In genomic region chr15:83593702-83594512, GRCm38 (mm10) we compare ENCODE assay signal across 8 mouse cellular contexts. TPM values are rescaled to one million over a fixed set of nuclear protein-coding genes. Genes with fewer than 3 reads are reported as not detected.
DNase-seq lines count a peak whose midpoint lies in the region; ATAC-seq lines count a peak whose summit lies in the region.

No protein-coding gene starts in this region.

- no peaks in the 10 kb centered on the region for H3K36me3 ChIP-seq in heart, embryonic 15.5 days
- H3K36me3 ChIP-seq in forebrain, embryonic 10.5 days (replicated peaks) = peaks cover 35% of the 10 kb centered on the region
- H3K36me3 ChIP-seq in liver, embryonic 13.5 days = peaks cover 25% of the 10 kb centered on the region
- H3K36me3 ChIP-seq in stomach, embryonic 15.5 days = no peaks in the 10 kb centered on the region

- no peaks in the 10 kb centered on the region for H3K27me3 ChIP-seq in heart, embryonic 15.5 days
- H3K27me3 ChIP-seq in forebrain, embryonic 10.5 days (ENCODE audit: poor library complexity, severe bottlenecking) = no peaks in the 10 kb centered on the region
- H3K27me3 ChIP-seq in liver, embryonic 13.5 days = no peaks in the 10 kb centered on the region
- H3K27me3 ChIP-seq in stomach, embryonic 15.5 days (replicated peaks) = no peaks in the 10 kb centered on the region

- no peak for DNase-seq in heart, adult 8-10 months (ENCODE audit: low spot score)
- peak; percentile 77 for DNase-seq in MN1 (ENCODE audit: low spot score)
- DNase-seq in forebrain, embryonic 10.5 days (ENCODE audit: extremely low spot score, low spot score) = peak; percentile 27
- DNase-seq in liver, embryonic 13.5 days = peak; percentile 69
- DNase-seq in layer of hippocampus, postnatal 14 days (ENCODE audit: low spot score in 2 of 2) = no peak
- DNase-seq in kidney, postnatal 10 days = no peak

- H3K4me3 ChIP-seq in heart, embryonic 15.5 days = peak overlapping the region; percentile 87
- peak overlapping the region; percentile 95 for H3K4me3 ChIP-seq in forebrain, embryonic 10.5 days
- peak overlapping the region; percentile 81 for H3K4me3 ChIP-seq in liver, embryonic 13.5 days (replicated peaks)
- H3K4me3 ChIP-seq in stomach, embryonic 15.5 days (replicated peaks) = peak overlapping the region; percentile 87

- ATAC-seq in heart, embryonic 15.5 days (replicated peaks; ENCODE audit: insufficient number of reproducible peaks, insufficient read depth, low FRiP score, low read depth) = peak; percentile 12
- peak; percentile 72 for ATAC-seq in liver, embryonic 13.5 days (ENCODE audit: low read depth)
- ATAC-seq in stomach, embryonic 15.5 days (ENCODE audit: insufficient read depth, low FRiP score, low read depth) = peak; percentile 68

- peaks cover 21% of the 10 kb centered on the region for H3K4me1 ChIP-seq in heart, embryonic 15.5 days (replicated peaks)
- peaks cover 33% of the 10 kb centered on the region for H3K4me1 ChIP-seq in forebrain, embryonic 10.5 days
- H3K4me1 ChIP-seq in liver, embryonic 13.5 days (replicated peaks) = peaks cover 69% of the 10 kb centered on the region
- peaks cover 22% of the 10 kb centered on the region for H3K4me1 ChIP-seq in stomach, embryonic 15.5 days

- H3K4me2 ChIP-seq in heart, embryonic 15.5 days = peak overlapping the region; percentile 73
- H3K4me2 ChIP-seq in liver, embryonic 13.5 days = peak overlapping the region; percentile 98
- peak overlapping the region; percentile 88 for H3K4me2 ChIP-seq in stomach, embryonic 15.5 days

- 11% methylated on average over 19 of the region's 19 CpGs for WGBS in heart, embryonic 15.5 days
- WGBS in forebrain, embryonic 10.5 days = 16% methylated on average over 19 of the region's 19 CpGs
- 6% methylated on average over 19 of the region's 19 CpGs for WGBS in liver, embryonic 13.5 days (ENCODE audit: insufficient replicate concordance)
- 9% methylated on average over 19 of the region's 19 CpGs for WGBS in stomach, embryonic 15.5 days

- H3K9ac ChIP-seq in heart, embryonic 15.5 days = peak overlapping the region; percentile 78
- peak overlapping the region; percentile 94 for H3K9ac ChIP-seq in liver, embryonic 13.5 days
- peak overlapping the region; percentile 83 for H3K9ac ChIP-seq in stomach, embryonic 15.5 days

- H3K27ac ChIP-seq in heart, embryonic 15.5 days = no peak overlapping the region
- H3K27ac ChIP-seq in forebrain, embryonic 10.5 days = peak overlapping the region; percentile 92
- peak overlapping the region; percentile 100 for H3K27ac ChIP-seq in liver, embryonic 13.5 days
- H3K27ac ChIP-seq in stomach, embryonic 15.5 days = peak overlapping the region; percentile 78

- H3K9me3 ChIP-seq in heart, embryonic 15.5 days (replicated peaks) = no peaks in the 10 kb centered on the region
- no peaks in the 10 kb centered on the region for H3K9me3 ChIP-seq in forebrain, embryonic 10.5 days
- H3K9me3 ChIP-seq in liver, embryonic 13.5 days (replicated peaks) = no peaks in the 10 kb centered on the region
- no peaks in the 10 kb centered on the region for H3K9me3 ChIP-seq in stomach, embryonic 15.5 days

RNA-seq across cellular contexts. Expression of gene Ttll12, which starts 1.1 kb away (rescaled TPM):
- polyA plus RNA-seq in heart, embryonic 15.5 days (2015; fragmentation: Nextera tagmentation; extraction: Ambion mirVana) = 14.4 and 22.6 TPM in 2 replicates
- 1 to 10 TPM; 5.3 to 6.7 (median 5.9) TPM for total RNA-seq in heart, adult 8-10 months (2022)
- polyA plus RNA-seq in forebrain, embryonic 10.5 days (2016; fragmentation: Nextera tagmentation; extraction: Ambion mirVana) = 64.6 and 65.7 TPM in 2 replicates
- polyA plus RNA-seq in liver, embryonic 13.5 days (2015; fragmentation: Nextera tagmentation; extraction: Ambion mirVana) = 47.2 and 53.2 TPM in 2 replicates
- 30.6 and 33.6 TPM in 2 replicates for polyA plus RNA-seq in stomach, embryonic 15.5 days (2015; fragmentation: Nextera tagmentation; extraction: Ambion mirVana)
- total RNA-seq in layer of hippocampus, postnatal 14 days (2021) = 10 to 100 TPM; 15.1 TPM

RNA-seq across cellular contexts. Expression of gene Mcat, which starts 30.3 kb away (rescaled TPM):
- 25.8 and 30.5 TPM in 2 replicates for polyA plus RNA-seq in heart, embryonic 15.5 days (2015; fragmentation: Nextera tagmentation; extraction: Ambion mirVana)
- total RNA-seq in heart, adult 8-10 months (2022) = 10 to 100 TPM; 43.6 to 51.3 (median 46.9) TPM
- polyA plus RNA-seq in forebrain, embryonic 10.5 days (2016; fragmentation: Nextera tagmentation; extraction: Ambion mirVana) = 47.2 and 48.3 TPM in 2 replicates
- polyA plus RNA-seq in liver, embryonic 13.5 days (2015; fragmentation: Nextera tagmentation; extraction: Ambion mirVana) = 18.1 and 21.0 TPM in 2 replicates
- 33.6 and 35.4 TPM in 2 replicates for polyA plus RNA-seq in stomach, embryonic 15.5 days (2015; fragmentation: Nextera tagmentation; extraction: Ambion mirVana)
- total RNA-seq in layer of hippocampus, postnatal 14 days (2021) = 10 to 100 TPM; 29.3 to 30.5 TPM

RNA-seq across cellular contexts. Expression of gene Tspo, which starts 30.5 kb away (rescaled TPM):
- polyA plus RNA-seq in heart, embryonic 15.5 days (2015; fragmentation: Nextera tagmentation; extraction: Ambion mirVana) = 149 and 164 TPM in 2 replicates
- total RNA-seq in heart, adult 8-10 months (2022) = 10 to 100 TPM; 57.1 to 66.2 (median 60.4) TPM
- 37.9 and 40.2 TPM in 2 replicates for polyA plus RNA-seq in forebrain, embryonic 10.5 days (2016; fragmentation: Nextera tagmentation; extraction: Ambion mirVana)
- polyA plus RNA-seq in liver, embryonic 13.5 days (2015; fragmentation: Nextera tagmentation; extraction: Ambion mirVana) = 186 and 227 TPM in 2 replicates
- 94.5 and 118 TPM in 2 replicates for polyA plus RNA-seq in stomach, embryonic 15.5 days (2015; fragmentation: Nextera tagmentation; extraction: Ambion mirVana)
- 1 to 10 TPM; 2.2 to 4.0 TPM for total RNA-seq in layer of hippocampus, postnatal 14 days (2021)

Comparison
In these comparisons a context has a peak if more than half of its experiments do, and no peak if none do; other contexts are left out.
1. ATAC-seq: peak in every context shown above with its lines; median percentile 72 in liver, embryonic 13.5 days; 68 in stomach, embryonic 15.5 days; 12 in heart, embryonic 15.5 days.
2. DNase-seq: peak in MN1 (single experiment), forebrain, embryonic 10.5 days (single experiment) and liver, embryonic 13.5 days (single experiment); none in heart, adult 8-10 months (single experiment), layer of hippocampus, postnatal 14 days (0 of 2) and kidney, postnatal 10 days (single experiment).
3. Peak in every context shown above with its lines, with median percentiles within 50 percentile points of each other: H3K4me2 ChIP-seq, H3K4me3 ChIP-seq and H3K9ac ChIP-seq.